Mouse (Mus musculus) lung, embryonic 14.5 days (tissue): ENCODE data around the gene Trim2. TPM values are rescaled to one million over a fixed set of nuclear protein-coding genes. Genes with fewer than 3 reads are reported as not detected.

Experiments
- ATAC-seq: fragments of 200-750 bp; cut with Nextera tagmentation; 2 replicates; pipeline ENCODE4 v1.8.0; 2017; ENCODE audit warnings: mild to moderate bottlenecking, moderate TSS enrichment, moderate library complexity; ENCODE audit not compliant: insufficient read depth
- DNase-seq: peaks from one replicate; pipeline ENCODE4 v3.0.0-alpha.2; 2015
- H3K27ac ChIP-seq: fragments of 300-500 bp; sonication (generic); 2 replicates; pipeline ENCODE4 v1.5.1; 2014; ENCODE audit warnings: low read depth, mild to moderate bottlenecking, moderate library complexity
- H3K27me3 ChIP-seq: fragments of 300-500 bp; sonication (generic); 2 replicates; pipeline ENCODE4 v1.6.1; 2014; ENCODE audit warnings: low read length, control low read depth; ENCODE audit not compliant: insufficient read depth
- H3K36me3 ChIP-seq: fragments of 300-500 bp; sonication (generic); 2 replicates; pipeline ENCODE4 v1.6.1; 2014; ENCODE audit warnings: control low read depth; ENCODE audit not compliant: insufficient read depth
- H3K4me1 ChIP-seq: fragments of 300-500 bp; sonication (generic); 2 replicates; pipeline ENCODE4 v1.6.1; 2014; ENCODE audit warnings: antibody characterized with exemption, control low read depth; ENCODE audit not compliant: insufficient read depth
- H3K4me2 ChIP-seq: fragments of 300-500 bp; sonication (generic); 2 replicates; pipeline ENCODE4 v1.6.1; 2014; ENCODE audit warnings: mild to moderate bottlenecking
- H3K4me3 ChIP-seq: fragments of 300-500 bp; sonication (generic); 2 replicates; pipeline ENCODE4 v1.5.1; 2014; ENCODE audit warnings: low read depth, low read length
- H3K9ac ChIP-seq: fragments of 300-500 bp; sonication (generic); 2 replicates; pipeline ENCODE4 v1.6.1; 2014
- H3K9me3 ChIP-seq: fragments of 300-500 bp; sonication (generic); 2 replicates; pipeline ENCODE4 v1.6.1; 2016; ENCODE audit warnings: low read depth, low read length, control low read depth
- CTCF ChIP-seq: IDR thresholded peaks from 2 replicates; pipeline ENCODE4 v1.5.1; 2016; ENCODE audit warnings: antibody characterized with exemption, low read depth
- WGBS: fragments of 180-500 bp; shearing (Covaris S2); extraction: QIAGEN DNeasy Blood & Tissue Kit; methylation state at CpG from one replicate; pipeline ENCODE4 v1.1.7; 2014; 5-methylcytosine and 5-hydroxymethylcytosine counted together
- polyA plus RNA-seq: library from polyadenylated mRNA; unstranded; fragments of >200 nt; fragmentation: Nextera tagmentation; extraction: Ambion mirVana; gene quantifications from 2 replicates; pipeline ENCODE4 v1.2.1, GENCODE M21; 2014

The Trim2 gene
- polyA plus RNA-seq, 1 experiment from 2014 or later = 27.0 TPM

DNA sequence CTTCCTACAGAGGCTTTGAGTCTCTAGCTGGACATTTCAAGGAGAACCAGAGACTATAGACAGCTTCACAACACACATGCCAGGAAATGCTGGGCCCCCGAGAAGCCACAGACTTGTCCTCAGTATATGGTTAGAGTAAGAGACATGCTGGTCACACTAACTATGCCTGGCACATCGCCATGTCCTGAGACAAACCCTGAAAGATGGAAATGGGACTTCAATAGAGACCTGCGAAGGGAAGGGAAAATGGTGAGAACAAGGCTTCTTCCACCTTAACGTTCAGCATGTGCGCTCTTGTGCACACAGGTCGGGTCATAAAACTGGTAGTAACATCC lies 38.9 kb upstream of the Trim2 start:
- H3K36me3 ChIP-seq = no peaks in the 10 kb centered on the region
- H3K9ac ChIP-seq = no peak overlapping the region
- peak overlapping the region; percentile 76 for H3K4me2 ChIP-seq
- no peak for TF ChIP-seq CTCF
- H3K27ac ChIP-seq = no peak overlapping the region
- peaks cover 8% of the 10 kb centered on the region; the same call in 1 of the 2 replicates for H3K4me1 ChIP-seq
- no peak for ATAC-seq
- no peaks in the 10 kb centered on the region for H3K9me3 ChIP-seq
- H3K4me3 ChIP-seq = peak overlapping the region; percentile 38; the same call in 1 of the 2 replicates
- no peak for DNase-seq
- no peaks in the 10 kb centered on the region for H3K27me3 ChIP-seq
- 50% methylated on average over 6 of the region's 6 CpGs for WGBS

DNA sequence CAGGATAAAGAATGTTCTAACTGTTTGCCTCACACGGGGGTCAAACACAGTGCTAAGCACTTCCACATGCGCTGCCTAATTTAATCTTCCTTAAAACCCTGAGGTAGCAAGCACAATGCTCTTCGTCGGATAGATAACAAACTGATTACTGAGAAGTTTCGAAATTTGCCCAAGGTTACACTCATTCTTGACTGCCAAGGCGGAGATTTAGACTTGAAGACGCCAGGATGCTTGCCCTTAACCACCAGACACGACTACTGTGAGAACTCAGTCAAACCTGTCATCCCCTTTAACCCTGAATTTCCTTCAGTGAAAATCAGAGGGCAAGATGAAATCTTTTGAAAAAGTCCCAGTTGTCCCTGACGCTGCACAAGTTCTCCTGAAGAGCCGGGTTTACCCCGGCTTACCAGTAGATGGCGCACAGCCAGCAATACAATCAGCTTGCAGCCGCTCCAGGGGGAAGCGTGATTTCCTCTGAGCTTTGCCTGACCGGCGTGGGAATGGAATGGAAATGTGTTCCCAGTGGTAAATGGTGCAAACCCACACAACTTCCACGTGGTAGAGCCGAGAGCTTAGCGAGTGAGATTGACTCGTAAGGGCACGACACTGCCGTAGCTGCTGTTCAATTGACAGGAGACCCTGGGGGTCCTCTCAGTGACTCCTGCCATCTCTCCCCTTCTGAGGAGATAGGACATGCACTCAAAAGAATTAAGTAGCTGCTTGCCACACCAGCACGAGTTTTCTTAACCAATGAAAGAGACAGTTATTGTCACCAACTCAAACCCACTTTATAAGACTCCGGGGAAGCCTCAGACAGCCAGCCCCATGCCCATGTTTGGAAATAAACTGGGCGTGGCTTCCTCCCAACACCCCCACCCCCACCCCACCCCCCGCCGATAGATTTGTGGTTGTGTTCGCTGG lies 38.3 kb upstream of the Trim2 start:
- TF ChIP-seq CTCF = peak; percentile 88
- Histone ChIP-seq H3K27ac (peak overlapping the region; percentile 80), H3K27me3 (no peaks in the 10 kb centered on the region), H3K4me2 (peak overlapping the region; percentile 76), H3K9me3 (no peaks in the 10 kb centered on the region), H3K4me3 (peak overlapping the region; percentile 38), H3K9ac (no peak overlapping the region), H3K36me3 (no peaks in the 10 kb centered on the region), H3K4me1 (peaks cover 8% of the 10 kb centered on the region; the same call in 1 of the 2 replicates)
- 6% methylated on average over 28 of the region's 28 CpGs for WGBS
- DNase-seq (peak; percentile 97), ATAC-seq (peak; percentile 81)

DNA sequence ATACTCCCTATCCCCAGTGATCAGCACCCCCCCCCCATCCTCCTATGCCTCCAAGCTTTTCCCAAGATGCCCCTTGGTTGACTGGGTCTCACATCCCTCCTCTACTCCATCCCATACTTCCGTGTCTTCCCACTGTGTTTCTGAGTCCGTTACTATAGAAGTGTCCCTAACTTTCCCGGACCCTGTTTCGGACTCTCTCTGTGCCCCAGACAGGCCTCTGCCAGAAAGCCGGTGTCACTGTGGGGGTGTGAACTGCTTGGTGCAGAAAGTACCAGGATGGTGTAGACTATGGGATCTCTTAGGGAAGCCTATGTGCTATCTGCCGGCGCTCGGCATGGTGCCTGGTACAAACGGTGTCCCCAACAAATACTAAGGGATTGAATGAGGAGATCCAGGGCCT lies 36.4 kb upstream of the Trim2 start:
- Histone ChIP-seq H3K4me2 (no peak overlapping the region), H3K4me1 (peaks cover 8% of the 10 kb centered on the region; the same call in 1 of the 2 replicates), H3K27ac (no peak overlapping the region), H3K27me3 (no peaks in the 10 kb centered on the region), H3K9ac (no peak overlapping the region), H3K9me3 (no peaks in the 10 kb centered on the region), H3K36me3 (no peaks in the 10 kb centered on the region), H3K4me3 (no peak overlapping the region)
- TF ChIP-seq CTCF = no peak
- DNase-seq (no peak), ATAC-seq (no peak)
- 91% methylated on average over 9 of the region's 9 CpGs for WGBS

DNA sequence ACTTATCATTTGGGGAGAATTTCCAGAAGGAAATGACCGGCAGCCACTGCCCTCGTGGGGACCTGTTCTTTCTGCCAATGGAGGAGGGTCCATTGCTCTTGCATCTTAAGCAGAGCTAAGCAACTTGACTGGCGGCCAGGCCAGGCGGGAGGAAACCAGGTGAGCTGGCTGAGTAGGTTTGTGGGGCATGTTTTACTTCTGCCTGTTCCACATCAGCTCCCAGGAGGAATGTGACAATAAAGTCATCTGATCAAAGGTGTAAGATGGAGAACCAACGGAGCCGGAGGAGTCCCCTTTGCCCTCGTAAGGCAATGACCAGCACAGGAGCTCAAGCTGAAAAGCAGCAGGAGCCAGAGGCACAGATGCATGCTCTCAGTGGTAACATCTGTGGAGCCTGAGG lies 35.1 kb upstream of the Trim2 start:
- Histone ChIP-seq H3K9me3 (no peaks in the 10 kb centered on the region), H3K27ac (no peak overlapping the region), H3K4me2 (no peak overlapping the region), H3K4me1 (peaks cover 8% of the 10 kb centered on the region; the same call in 1 of the 2 replicates), H3K4me3 (no peak overlapping the region), H3K27me3 (no peaks in the 10 kb centered on the region), H3K36me3 (no peaks in the 10 kb centered on the region), H3K9ac (no peak overlapping the region)
- no peak for ATAC-seq
- 59% methylated on average over 7 of the region's 7 CpGs for WGBS
- no peak for DNase-seq
- TF ChIP-seq CTCF = no peak

DNA sequence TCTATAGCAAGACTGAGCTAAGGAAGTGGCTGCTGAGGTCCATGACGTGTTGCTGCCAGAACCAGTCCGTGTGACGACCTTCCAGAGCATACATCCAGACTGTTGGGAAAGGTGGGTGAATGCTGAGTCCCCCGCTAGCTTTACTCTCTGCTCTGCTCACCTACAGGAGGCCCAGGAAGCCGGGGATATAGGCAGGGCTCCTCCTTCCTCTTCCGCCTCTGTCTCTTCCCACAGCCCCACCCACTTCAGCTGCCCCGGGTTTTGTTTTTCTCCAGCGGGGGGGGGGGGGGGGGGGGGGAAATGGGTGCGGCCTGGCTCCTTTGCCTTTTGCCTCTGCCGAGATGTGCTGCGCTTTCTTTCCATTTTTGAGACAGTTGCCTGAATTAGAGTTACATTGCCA lies 30.9 kb upstream of the Trim2 start:
- H3K4me2 ChIP-seq = peak overlapping the region; percentile 26; the same call in 1 of the 2 replicates
- DNase-seq = no peak
- TF ChIP-seq CTCF = no peak
- no peaks in the 10 kb centered on the region for H3K9me3 ChIP-seq
- H3K36me3 ChIP-seq = no peaks in the 10 kb centered on the region
- ATAC-seq = no peak
- H3K4me1 ChIP-seq = peaks cover 10% of the 10 kb centered on the region
- no peak overlapping the region for H3K4me3 ChIP-seq
- H3K9ac ChIP-seq = 0 out of 2 replicates have a peak overlapping the region, but pooled peaks have one; percentile 13
- no peak overlapping the region for H3K27ac ChIP-seq
- 37% methylated on average over 9 of the region's 11 CpGs for WGBS
- H3K27me3 ChIP-seq = no peaks in the 10 kb centered on the region

DNA sequence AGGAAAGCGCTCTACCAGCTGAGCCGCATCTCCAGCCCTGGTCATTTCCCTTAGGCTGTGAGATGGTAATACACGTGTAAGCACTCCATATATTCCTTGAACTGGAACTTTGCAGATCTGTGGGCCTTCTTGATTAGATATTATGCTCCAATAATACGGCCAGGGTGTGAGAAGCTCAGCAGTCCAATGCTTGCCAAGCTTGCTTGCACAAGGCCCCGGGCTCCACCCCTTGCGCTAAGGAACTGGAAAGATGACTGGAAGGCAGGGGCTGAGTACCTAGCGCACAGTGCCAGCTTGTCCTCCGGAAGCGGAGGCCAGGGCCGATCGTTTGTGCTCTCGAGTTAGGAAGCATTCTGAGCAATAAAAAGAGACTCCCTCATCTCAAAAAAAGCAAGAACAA lies 29.7 kb upstream of the Trim2 start:
- ATAC-seq (no peak), DNase-seq (peak; percentile 10)
- Histone ChIP-seq H3K4me1 (peaks cover 10% of the 10 kb centered on the region), H3K4me2 (no peak overlapping the region), H3K36me3 (no peaks in the 10 kb centered on the region), H3K4me3 (no peak overlapping the region), H3K9ac (no peak overlapping the region), H3K9me3 (no peaks in the 10 kb centered on the region), H3K27me3 (no peaks in the 10 kb centered on the region), H3K27ac (no peak overlapping the region)
- TF ChIP-seq CTCF = no peak
- WGBS = 90% methylated on average over 12 of the region's 12 CpGs

DNA sequence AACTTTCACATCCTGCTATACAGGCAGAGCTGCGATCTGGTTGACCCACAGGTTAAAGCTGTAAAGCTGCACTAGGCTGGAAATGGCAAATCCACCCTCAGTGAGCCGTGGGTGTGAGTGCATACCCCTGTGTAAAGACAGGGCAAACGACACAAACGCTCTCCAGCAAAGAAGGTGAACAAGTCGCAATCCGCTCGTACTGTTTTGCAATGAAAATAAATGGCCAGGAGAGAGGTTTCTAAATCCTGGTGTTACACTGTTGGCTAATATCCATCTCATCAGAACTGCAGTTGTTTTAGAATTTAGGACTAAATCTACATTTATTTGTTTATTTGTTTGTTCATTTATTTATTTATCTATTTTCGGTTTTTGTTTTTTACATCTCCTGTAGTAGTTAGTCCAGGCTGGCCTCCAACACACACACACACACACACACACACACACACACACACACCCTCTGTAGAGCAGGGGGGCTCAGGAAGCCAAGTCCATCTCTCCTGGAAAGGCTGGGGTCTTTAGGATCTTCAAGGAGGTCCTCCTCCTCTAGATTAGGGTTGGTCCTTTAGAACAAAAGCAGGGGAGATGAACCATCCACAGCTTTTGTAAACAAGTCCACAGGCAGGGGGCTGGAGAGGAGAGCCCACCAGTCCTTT lies 28.9 kb upstream of the Trim2 start:
- TF ChIP-seq CTCF = no peak
- peak; percentile 20 for DNase-seq
- no peaks in the 10 kb centered on the region for H3K9me3 ChIP-seq
- no peak for ATAC-seq
- H3K9ac ChIP-seq = no peak overlapping the region
- no peak overlapping the region for H3K27ac ChIP-seq
- H3K27me3 ChIP-seq = no peaks in the 10 kb centered on the region
- no peaks in the 10 kb centered on the region for H3K36me3 ChIP-seq
- WGBS = 51% methylated on average over 8 of the region's 8 CpGs
- peak overlapping the region; percentile 50; the same call in 1 of the 2 replicates for H3K4me2 ChIP-seq
- peaks cover 10% of the 10 kb centered on the region for H3K4me1 ChIP-seq
- H3K4me3 ChIP-seq = no peak overlapping the region
